Mouse (Mus musculus): ENCODE measurements around the gene Tomm6.
A peak's percentile ranks its signal among the peaks of the same experiment; 100 is the strongest.

Tomm6 gene

GRCm38 (mm10) chr17:47688344-47688607, at the start of gene Tomm6:
Gene Tomm6 (minus strand): TSS chr17:47688386.
- no peak for DNase-seq

- peak; percentile 73 for DNase-seq
Observed at GRCm38 (mm10) chr17:47737271-47738065, 49.3 kb upstream of the Tomm6 start.

DNA sequence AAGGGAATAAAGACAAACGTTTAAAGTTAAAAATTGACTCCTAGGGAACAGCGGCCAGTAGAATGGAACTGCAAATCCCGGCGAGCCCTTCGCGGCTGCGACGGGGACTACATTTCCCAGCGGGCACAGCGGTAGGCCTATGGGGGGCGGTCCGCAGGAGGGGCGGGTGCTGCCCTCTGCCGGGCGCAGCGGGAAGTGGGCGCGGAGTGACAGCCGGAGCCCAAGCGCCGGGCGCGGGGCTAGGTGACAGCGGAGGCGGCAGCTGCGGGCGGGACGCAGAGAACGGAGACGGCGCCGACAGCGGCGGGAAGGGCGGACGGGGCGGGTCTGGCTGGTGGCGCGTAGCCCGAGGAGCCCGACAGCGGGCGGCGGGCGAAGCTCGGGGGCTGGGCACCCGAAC, 48.7 kb upstream of the Tomm6 start, which contains the start of gene Tfeb:
Tfeb (plus strand) TSS at position 175 of the 400 bp plus-strand sequence.
- peak; percentile 96 for DNase-seq

GRCm38 (mm10) chr17:47735553-47736100, 47.4 kb upstream of the Tomm6 start:
- no peak for DNase-seq

DNA sequence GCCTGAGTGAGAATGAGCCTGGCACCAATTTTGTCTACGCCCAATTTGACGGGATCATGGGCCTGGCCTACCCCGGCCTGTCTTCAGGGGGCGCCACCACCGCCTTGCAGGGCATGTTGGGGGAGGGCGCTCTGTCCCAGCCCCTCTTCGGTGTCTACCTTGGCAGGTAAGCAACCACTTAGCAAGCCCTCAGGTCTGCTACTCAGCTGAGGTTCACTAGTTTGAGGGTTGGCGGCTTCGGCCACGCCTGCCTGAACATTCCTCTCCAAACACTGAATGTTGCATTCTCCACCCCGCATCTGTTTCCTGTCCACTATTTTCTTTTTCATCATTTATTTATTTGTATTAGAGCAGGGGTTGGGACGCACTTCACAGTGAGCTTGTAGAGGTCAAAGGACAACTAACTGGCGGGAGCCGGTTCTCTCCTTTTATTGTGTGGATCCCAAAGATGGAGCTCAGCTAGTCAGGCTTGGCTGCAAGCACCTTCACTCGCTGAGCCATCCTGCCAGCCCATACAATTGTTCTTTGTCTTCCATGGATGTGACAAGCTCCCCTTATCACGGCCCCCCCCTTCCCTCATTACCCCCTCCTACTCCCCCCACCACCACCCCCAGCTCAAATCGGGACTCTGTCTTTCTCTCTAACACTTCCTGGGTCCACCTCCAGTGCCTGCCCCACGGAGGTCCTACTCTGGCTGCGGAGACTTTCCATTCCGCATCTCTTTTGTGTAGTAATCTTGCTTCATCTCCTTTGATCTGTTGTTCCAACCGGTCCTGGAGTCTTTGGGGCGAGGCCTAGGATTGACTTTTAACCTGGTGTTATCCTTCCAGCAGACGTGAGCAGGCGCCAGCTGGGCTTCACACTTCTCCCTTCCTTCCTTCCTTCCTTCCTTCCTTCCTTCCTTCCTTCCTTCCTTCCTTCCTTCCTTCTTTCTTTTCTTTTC, 42.7 kb upstream of the Tomm6 start:
- no peak for DNase-seq

GRCm38 (mm10) chr17:47726566-47726965, 38.4 kb upstream of the Tomm6 start, which contains the start of gene Pgc:
Gene Pgc (plus strand): TSS chr17:47726842.
- no peak for DNase-seq

GRCm38 (mm10) chr17:47721183-47721582, 33.0 kb upstream of the Tomm6 start:
- no peak for DNase-seq

DNA sequence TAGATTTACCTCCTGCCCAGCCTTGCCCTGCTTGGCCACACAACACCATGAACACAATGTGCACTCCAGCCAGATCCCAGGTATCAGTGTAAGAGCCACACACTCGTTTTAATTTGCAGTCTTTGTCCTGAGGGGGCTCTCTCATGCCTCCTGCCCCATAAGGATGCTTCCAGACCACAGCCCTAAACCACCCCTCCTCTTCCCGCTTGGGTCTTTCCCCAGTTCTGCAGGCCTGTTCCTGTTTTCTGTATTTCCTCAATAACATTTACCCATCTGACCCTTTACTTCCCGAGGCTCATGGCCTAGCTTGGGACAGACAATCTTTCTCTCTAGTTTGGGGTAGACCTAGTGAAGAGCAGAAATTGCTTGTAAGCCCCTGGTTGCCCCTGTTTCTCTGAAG, 26.9 kb upstream of the Tomm6 start:
- DNase-seq, result no peak

- no peak for DNase-seq
Observed at GRCm38 (mm10) chr17:47712889-47713571, 24.8 kb upstream of the Tomm6 start.

DNA sequence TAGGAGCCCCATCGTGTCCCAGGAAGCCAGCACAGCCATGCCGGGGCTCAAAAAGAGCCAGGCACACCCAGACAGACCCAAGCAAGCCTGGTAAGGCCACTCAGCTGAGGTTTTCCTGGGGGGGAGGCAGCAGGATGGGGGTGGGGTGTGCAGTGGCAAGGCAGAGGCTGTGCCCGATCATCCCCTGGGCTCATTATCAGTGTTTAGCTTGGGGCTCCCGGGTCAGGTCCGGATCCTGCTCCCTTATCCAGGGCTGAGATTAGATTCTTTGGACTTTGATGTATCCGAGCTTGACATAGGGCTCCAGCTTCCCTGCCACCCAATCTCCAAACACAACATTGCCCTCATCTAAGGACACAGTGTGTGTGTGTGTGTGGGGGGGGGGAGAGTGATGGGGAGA, 23.7 kb upstream of the Tomm6 start:
- DNase-seq, result no peak

GRCm38 (mm10) chr17:47710036-47710435, 21.9 kb upstream of the Tomm6 start:
- DNase-seq, result no peak

GRCm38 (mm10) chr17:47708972-47709371, 20.8 kb upstream of the Tomm6 start:
- DNase-seq, result no peak

DNA sequence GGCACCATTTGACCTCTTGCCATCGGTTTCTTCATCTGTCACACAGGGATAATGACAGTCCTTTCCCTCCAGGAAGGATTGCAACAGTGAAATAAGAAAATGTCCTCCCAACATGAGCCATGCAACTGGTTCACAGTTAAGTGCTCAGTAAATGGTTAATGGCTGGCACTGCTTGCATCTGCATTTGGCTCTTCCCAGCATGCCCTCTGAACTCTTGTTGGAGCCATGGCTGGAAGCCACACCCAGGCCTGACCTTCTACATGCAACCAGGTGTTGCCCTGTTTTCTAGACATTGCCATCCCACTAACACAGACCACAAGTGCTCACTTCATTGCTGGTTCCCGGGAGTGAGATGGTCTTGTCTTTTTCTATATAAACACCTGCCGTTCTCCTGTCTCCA, 19.8 kb upstream of the Tomm6 start:
- no peak for DNase-seq

GRCm38 (mm10) chr17:47706196-47706595, 18.0 kb upstream of the Tomm6 start:
- no peak for DNase-seq

DNA sequence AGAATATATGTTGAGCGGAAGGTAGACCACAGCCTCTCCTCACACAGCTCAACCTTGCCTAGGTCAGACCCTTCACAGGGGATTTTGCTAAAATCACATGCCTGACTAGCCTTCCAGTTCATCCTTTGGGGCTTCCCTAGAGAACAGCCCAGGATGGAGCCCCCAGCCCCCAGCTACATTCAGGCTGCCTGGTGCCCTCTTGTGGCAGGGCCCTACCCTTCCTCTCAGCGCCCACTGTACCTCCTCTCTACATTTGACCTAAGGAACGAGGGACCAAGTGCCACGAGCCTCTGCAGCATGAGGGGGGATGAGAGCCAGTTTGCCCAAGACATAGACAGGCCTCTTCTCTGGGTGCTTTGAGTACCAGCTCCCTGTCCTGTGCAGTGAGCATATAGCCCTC, 16.5 kb upstream of the Tomm6 start:
- DNase-seq, result no peak

DNA sequence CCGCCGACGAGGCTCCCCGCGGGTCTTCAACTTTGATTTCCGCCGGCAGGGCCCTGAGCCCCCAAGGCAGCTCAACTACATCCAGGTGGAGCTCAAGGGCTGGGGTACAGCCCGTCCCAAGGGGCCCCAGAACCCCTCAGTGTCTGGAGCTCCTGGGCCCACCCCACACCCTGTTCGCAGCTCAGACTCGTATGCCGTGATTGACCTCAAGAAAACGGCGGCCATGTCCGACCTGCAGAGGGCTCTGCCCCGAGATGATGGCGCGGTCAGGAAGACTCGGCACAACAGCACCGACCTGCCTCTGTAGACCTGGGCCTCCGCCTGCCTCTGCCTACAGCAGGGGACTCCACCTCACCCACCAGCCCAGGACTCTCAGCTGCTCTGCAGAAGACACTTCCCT, 15.4 kb upstream of the Tomm6 start:
- DNase-seq, result no peak

DNA sequence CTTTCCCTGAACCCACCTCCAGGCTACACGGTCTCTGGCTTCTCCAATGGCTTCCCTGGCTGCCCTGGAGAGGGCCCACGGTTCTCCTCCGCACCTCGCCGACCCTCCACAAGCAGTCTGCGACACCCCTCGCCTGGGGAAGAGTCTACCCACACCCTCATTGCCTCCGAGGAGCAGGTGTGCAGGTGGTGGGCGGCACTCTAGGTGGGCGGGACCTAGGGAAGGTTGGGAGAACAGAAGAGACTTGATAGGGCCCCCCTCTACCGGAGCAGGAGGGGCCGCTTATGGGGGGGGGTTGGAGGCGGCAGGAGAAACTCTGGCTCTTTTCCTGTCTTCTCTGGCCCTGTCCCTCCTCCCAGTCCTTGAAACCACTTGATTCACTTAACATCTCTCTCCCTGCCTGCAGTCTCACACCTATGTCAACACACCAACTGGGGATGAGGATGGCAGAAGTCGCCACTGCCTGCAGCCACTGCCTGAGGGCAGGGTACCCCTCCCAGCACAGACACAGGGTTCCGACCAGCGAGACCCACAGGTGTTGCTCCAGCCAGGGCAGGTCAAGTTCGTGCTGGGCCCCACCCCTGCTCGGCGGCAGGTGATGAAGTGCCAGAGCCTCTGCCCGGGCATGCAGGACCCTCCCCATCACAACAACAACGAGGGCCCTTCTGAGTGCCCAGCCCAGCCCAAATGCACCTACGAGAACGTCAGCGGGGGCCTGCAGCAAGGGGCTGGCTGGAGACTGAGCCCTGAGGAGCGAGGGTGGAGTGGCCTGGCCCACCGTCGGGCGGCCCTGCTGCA, 14.6 kb upstream of the Tomm6 start:
- no peak for DNase-seq

- DNase-seq, result no peak
Observed at GRCm38 (mm10) chr17:47701793-47702192, 13.6 kb upstream of the Tomm6 start.

- DNase-seq, result no peak
Observed at GRCm38 (mm10) chr17:47699055-47699454, 10.9 kb upstream of the Tomm6 start.

- DNase-seq, result no peak
Observed at GRCm38 (mm10) chr17:47698156-47698555, 10.0 kb upstream of the Tomm6 start.

DNA sequence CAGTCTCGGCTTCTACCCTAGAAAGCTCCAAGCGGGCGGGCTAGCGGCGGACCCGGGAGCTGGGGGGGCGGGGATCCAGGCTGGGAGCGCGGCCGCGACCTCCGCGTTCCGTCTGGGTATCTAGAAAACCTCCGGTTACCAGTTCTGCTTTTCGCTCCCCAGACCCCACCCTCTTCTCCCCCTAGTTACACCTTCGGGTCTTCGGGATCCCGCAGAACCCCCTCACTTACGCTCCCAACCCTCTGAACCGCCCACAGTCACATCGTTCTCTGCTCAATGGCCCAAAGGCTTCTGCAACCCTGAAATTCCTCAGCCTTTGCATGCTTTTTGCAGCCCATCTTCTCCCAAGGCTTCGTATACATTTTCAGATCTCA, 7.1 kb upstream of the Tomm6 start:
- no peak for DNase-seq

All from right cerebral cortex, postnatal 25 days (tissue).